Mouse (Mus musculus) midbrain, postnatal 0 days (tissue): ENCODE measurements at regions not wholly inside any gene's neighbourhood (a gene's known extent, or its start where the extent isn't known, plus 50 kb on each side); places are given as distances from the start of the nearest gene placed in this dataset.

Experiments
- ATAC-seq: fragments of 200-750 bp; cut with Nextera tagmentation; 2 replicates; pipeline ENCODE4 v1.8.0; 2017; ENCODE audit warnings: moderate number of reproducible peaks, mild to moderate bottlenecking, moderate TSS enrichment, moderate library complexity; ENCODE audit not compliant: low FRiP score
- DNase-seq: peaks from one replicate; pipeline ENCODE4 v3.0.0-alpha.2; 2015; ENCODE audit warnings: low spot score
- H3K27ac ChIP-seq: fragments of 300-500 bp; sonication (generic); 2 replicates; pipeline ENCODE4 v1.5.1; 2014; ENCODE audit warnings: low read depth, mild to moderate bottlenecking, low read length, mixed read lengths
- H3K27me3 ChIP-seq: fragments of 300-500 bp; sonication (generic); 2 replicates; pipeline ENCODE4 v1.6.1; 2014; ENCODE audit warnings: low read length, control low read depth, mixed read lengths; ENCODE audit not compliant: insufficient read depth
- H3K36me3 ChIP-seq: fragments of 300-500 bp; sonication (generic); 2 replicates; pipeline ENCODE4 v1.6.1; 2014; ENCODE audit warnings: low read length, control low read depth, mixed read lengths; ENCODE audit not compliant: insufficient read depth
- H3K4me1 ChIP-seq: fragments of 300-500 bp; sonication (generic); 2 replicates; pipeline ENCODE4 v1.6.1; 2014; ENCODE audit warnings: mild to moderate bottlenecking, control low read depth, antibody characterized with exemption, low read length, mixed read lengths; ENCODE audit not compliant: insufficient read depth
- H3K4me2 ChIP-seq: fragments of 300-500 bp; sonication (generic); 2 replicates; pipeline ENCODE4 v1.6.1; 2014; ENCODE audit warnings: low read depth, mild to moderate bottlenecking, low read length, mixed read lengths; ENCODE audit not compliant: poor library complexity, severe bottlenecking
- H3K4me3 ChIP-seq: fragments of 300-500 bp; sonication (generic); 2 replicates; pipeline ENCODE4 v1.5.1; 2014; ENCODE audit warnings: low read depth, mild to moderate bottlenecking, low read length, moderate library complexity
- H3K9ac ChIP-seq: fragments of 300-500 bp; sonication (generic); replicated peaks from 2 replicates; pipeline ENCODE4 v1.6.1; 2014; ENCODE audit warnings: mild to moderate bottlenecking, low read length, moderate library complexity, mixed read lengths; ENCODE audit not compliant: poor library complexity, severe bottlenecking
- H3K9me3 ChIP-seq: fragments of 300-500 bp; sonication (generic); 2 replicates; pipeline ENCODE4 v1.6.1; 2016; ENCODE audit warnings: low read length, control low read depth
- CTCF ChIP-seq: IDR thresholded peaks from 2 replicates; pipeline ENCODE4 v1.5.1; 2016; ENCODE audit warnings: antibody characterized with exemption, mild to moderate bottlenecking
- WGBS: fragments of 180-500 bp; shearing (Covaris S2); extraction: QIAGEN DNeasy Blood & Tissue Kit; methylation state at CpG from one replicate; pipeline ENCODE4 v1.1.7; 2014; 5-methylcytosine and 5-hydroxymethylcytosine counted together

GRCm38 (mm10) chr5:101013844-101014243, 168.3 kb downstream of the Gpat3 start:
- H3K9me3 ChIP-seq = no peaks in the 10 kb centered on the region
- no peak for TF ChIP-seq CTCF
- no peak overlapping the region for H3K4me2 ChIP-seq
- H3K27ac ChIP-seq = no peak overlapping the region
- no peaks in the 10 kb centered on the region for H3K36me3 ChIP-seq
- WGBS = 63% methylated on average over 5 of the region's 5 CpGs
- ATAC-seq (no peak), DNase-seq (no peak)
- no peak overlapping the region for H3K4me3 ChIP-seq
- H3K9ac ChIP-seq = no peak overlapping the region
- H3K4me1 ChIP-seq = no peaks in the 10 kb centered on the region
- no peaks in the 10 kb centered on the region for H3K27me3 ChIP-seq

DNA sequence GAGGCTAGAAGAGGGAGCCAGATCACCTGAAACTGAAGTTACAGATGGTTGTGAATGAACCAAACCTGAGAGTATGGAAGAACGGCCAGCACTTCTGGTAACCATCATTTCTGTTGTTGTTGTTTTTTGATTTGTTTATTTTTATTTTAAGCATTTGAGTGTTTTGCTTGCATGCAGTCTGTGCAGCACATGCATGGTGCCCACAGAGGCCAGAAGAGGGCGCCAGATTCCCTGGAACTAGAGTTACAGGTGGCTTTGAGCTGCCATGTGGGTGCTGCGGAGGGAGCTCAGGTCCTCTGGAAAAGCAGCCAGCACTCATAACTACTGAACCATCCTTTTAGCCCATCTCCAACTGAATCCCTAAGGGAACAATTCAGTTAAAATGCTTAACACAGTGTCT, 159.7 kb downstream of the Gpat3 start:
- H3K4me2 ChIP-seq = no peak overlapping the region
- no peaks in the 10 kb centered on the region for H3K9me3 ChIP-seq
- ATAC-seq (no peak), DNase-seq (no peak)
- H3K27me3 ChIP-seq = no peaks in the 10 kb centered on the region
- H3K4me1 ChIP-seq = no peaks in the 10 kb centered on the region
- H3K9ac ChIP-seq = no peak overlapping the region
- H3K36me3 ChIP-seq = no peaks in the 10 kb centered on the region
- WGBS = 77% methylated on average over 3 of the region's 3 CpGs
- H3K4me3 ChIP-seq = no peak overlapping the region
- H3K27ac ChIP-seq = no peak overlapping the region
- peak; percentile 37; the same call in 1 of the 2 replicates for TF ChIP-seq CTCF

DNA sequence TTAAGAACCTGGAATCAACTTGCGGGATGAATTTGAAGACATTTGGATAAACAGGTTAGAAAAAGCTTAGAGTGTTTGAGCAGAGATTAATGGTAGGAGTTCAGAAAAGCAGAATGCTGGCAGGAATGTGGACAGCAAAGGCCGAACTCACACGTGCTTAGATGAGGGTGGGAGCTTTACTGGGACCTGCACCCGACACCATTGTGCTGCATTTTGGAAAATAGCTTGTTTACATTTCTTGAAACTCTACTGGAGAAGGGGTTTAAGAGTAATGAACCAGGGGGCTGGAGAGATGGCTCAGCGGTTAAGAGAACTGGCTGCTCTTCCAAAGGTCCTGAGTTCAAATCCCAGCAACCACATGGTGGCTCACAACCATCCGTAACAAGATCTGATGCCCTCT, 154.9 kb downstream of the Gpat3 start:
- WGBS = 89% methylated on average over 6 of the region's 6 CpGs

DNA sequence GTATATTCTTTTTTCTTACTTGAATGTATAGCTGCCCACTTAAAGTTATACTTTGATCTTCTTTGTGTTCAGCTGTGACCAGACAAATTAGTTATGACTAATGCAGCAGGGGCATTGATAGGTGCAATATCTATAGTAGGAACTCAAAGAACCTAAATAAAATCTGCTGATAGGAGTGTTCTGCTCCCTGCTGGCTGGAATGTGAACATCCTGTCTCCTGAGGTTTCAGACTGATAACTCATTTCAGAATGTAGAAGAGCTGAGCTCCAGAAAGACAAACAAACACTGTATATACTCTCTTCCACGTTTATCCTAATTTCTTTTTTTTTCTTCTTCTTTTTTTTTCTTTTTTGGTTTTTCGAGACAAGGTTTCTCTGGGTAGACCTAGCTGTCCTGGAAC, 146.9 kb downstream of the Gpat3 start:
- H3K27me3 ChIP-seq = no peaks in the 10 kb centered on the region
- no peaks in the 10 kb centered on the region for H3K4me1 ChIP-seq
- ATAC-seq = no peak
- H3K27ac ChIP-seq = no peak overlapping the region
- DNase-seq = no peak
- no peaks in the 10 kb centered on the region for H3K36me3 ChIP-seq
- TF ChIP-seq CTCF = peak; percentile 22; the same call in 1 of the 2 replicates
- WGBS = 79% methylated on average over 2 of the region's 2 CpGs
- no peak overlapping the region for H3K4me2 ChIP-seq
- H3K9ac ChIP-seq = no peak overlapping the region
- no peak overlapping the region for H3K4me3 ChIP-seq
- H3K9me3 ChIP-seq = no peaks in the 10 kb centered on the region

More for the DNA sequence above, 154.9 kb downstream of the Gpat3 start:
- H3K4me1 ChIP-seq = no peaks in the 10 kb centered on the region
- no peak overlapping the region for H3K9ac ChIP-seq
- ATAC-seq = no peak
- no peaks in the 10 kb centered on the region for H3K27me3 ChIP-seq
- H3K36me3 ChIP-seq = no peaks in the 10 kb centered on the region
- H3K9me3 ChIP-seq = no peaks in the 10 kb centered on the region
- TF ChIP-seq CTCF = no peak
- H3K27ac ChIP-seq = no peak overlapping the region
- no peak overlapping the region for H3K4me2 ChIP-seq
- no peak for DNase-seq
- no peak overlapping the region for H3K4me3 ChIP-seq

GRCm38 (mm10) chr5:100991626-100992025, 146.1 kb downstream of the Gpat3 start:
- WGBS = 19% methylated on average over 5 of the region's 5 CpGs
- H3K9ac ChIP-seq = no peak overlapping the region
- H3K4me2 ChIP-seq = no peak overlapping the region
- DNase-seq (peak; percentile 44), ATAC-seq (no peak)
- no peaks in the 10 kb centered on the region for H3K27me3 ChIP-seq
- TF ChIP-seq CTCF = peak; percentile 72
- no peak overlapping the region for H3K27ac ChIP-seq
- no peak overlapping the region for H3K4me3 ChIP-seq
- H3K4me1 ChIP-seq = no peaks in the 10 kb centered on the region
- H3K36me3 ChIP-seq = no peaks in the 10 kb centered on the region
- H3K9me3 ChIP-seq = no peaks in the 10 kb centered on the region

- H3K4me3 ChIP-seq = no peak overlapping the region
- H3K27me3 ChIP-seq = no peaks in the 10 kb centered on the region
- ATAC-seq (no peak), DNase-seq (no peak)
- WGBS = 61% methylated on average over 10 of the region's 10 CpGs
- H3K27ac ChIP-seq = no peak overlapping the region
- no peak overlapping the region for H3K9ac ChIP-seq
- no peak for TF ChIP-seq CTCF
- no peaks in the 10 kb centered on the region for H3K36me3 ChIP-seq
- H3K4me2 ChIP-seq = no peak overlapping the region
- H3K4me1 ChIP-seq = no peaks in the 10 kb centered on the region
- H3K9me3 ChIP-seq = no peaks in the 10 kb centered on the region
These were observed 137.0 kb downstream of the Gpat3 start for GRCm38 (mm10) chr5:100982573-100982936.
